Mouse (Mus musculus) erythroblast, embryonic 14.5 days (primary cell): ENCODE results near the gene Srrm1.

Experiments used
- GATA1 ChIP-seq: IDR thresholded peaks from 2 replicates; pipeline ENCODE4 v1.6.1; 2012; ENCODE audit warnings: low read length, inconsistent platforms, mixed read lengths
- TAL1 ChIP-seq: IDR thresholded peaks from 3 replicates; pipeline ENCODE4 v1.6.1; 2012; ENCODE audit warnings: low read length, inconsistent platforms, mixed read lengths

- TF ChIP-seq GATA1, result no peak
- TF ChIP-seq TAL1, result no peak
These were observed 56.0 kb downstream of the Srrm1 start for GRCm38 (mm10) chr4:135297146-135297545.
